Mouse (Mus musculus) neural tube, embryonic 15.5 days (tissue): ENCODE results near the gene Lrrc23. TPM values are rescaled to one million over a fixed set of nuclear protein-coding genes. Genes with fewer than 3 reads are reported as not detected.
"Not testable (repeated sequence)": the region's sequence is repeated elsewhere in the genome, so short reads cannot be mapped to it uniquely, and the experiment has no call there.

Experiments used
- ATAC-seq: fragments of 200-750 bp; cut with Nextera tagmentation; 2 replicates; pipeline ENCODE4 v1.8.0; 2017; ENCODE audit warnings: mild to moderate bottlenecking, moderate TSS enrichment, moderate library complexity; ENCODE audit not compliant: low FRiP score
- H3K27ac ChIP-seq: fragments of 300-500 bp; sonication (generic); replicated peaks from 2 replicates; pipeline ENCODE4 v1.5.1; 2015; ENCODE audit warnings: mild to moderate bottlenecking, inconsistent platforms
- H3K27me3 ChIP-seq: fragments of 300-500 bp; sonication (generic); replicated peaks from 2 replicates; pipeline ENCODE4 v1.6.1; 2015; ENCODE audit warnings: inconsistent platforms
- H3K36me3 ChIP-seq: fragments of 300-500 bp; sonication (generic); 2 replicates; pipeline ENCODE4 v1.6.1; 2015; ENCODE audit warnings: inconsistent platforms
- H3K4me1 ChIP-seq: fragments of 300-500 bp; sonication (generic); 2 replicates; pipeline ENCODE4 v1.6.1; 2015; ENCODE audit warnings: inconsistent platforms
- H3K4me2 ChIP-seq: fragments of 300-500 bp; sonication (generic); 2 replicates; pipeline ENCODE4 v1.6.1; 2015; ENCODE audit warnings: inconsistent platforms, mild to moderate bottlenecking, moderate library complexity
- H3K4me3 ChIP-seq: fragments of 300-500 bp; sonication (generic); replicated peaks from 2 replicates; pipeline ENCODE4 v1.5.1; 2015; ENCODE audit warnings: mild to moderate bottlenecking, inconsistent platforms
- H3K9ac ChIP-seq: fragments of 300-500 bp; sonication (generic); replicated peaks from 2 replicates; pipeline ENCODE4 v1.6.1; 2015; ENCODE audit warnings: mild to moderate bottlenecking, inconsistent platforms
- H3K9me3 ChIP-seq: fragments of 300-500 bp; sonication (generic); replicated peaks from 2 replicates; pipeline ENCODE4 v1.6.1; 2016; ENCODE audit warnings: inconsistent platforms
- WGBS: fragments of 180-500 bp; shearing (Covaris S2); methylation state at CpG from one replicate; pipeline ENCODE4 v1.1.7; 2015; ENCODE audit warnings: mixed read lengths; 5-methylcytosine and 5-hydroxymethylcytosine counted together
- polyA plus RNA-seq: library from polyadenylated mRNA; unstranded; fragments of >200 nt; fragmentation: Nextera tagmentation; extraction: Ambion mirVana; gene quantifications from 2 replicates; pipeline ENCODE4 v1.2.1, GENCODE M21; 2015

The Lrrc23 gene
- polyA plus RNA-seq, 1 experiment from 2014 or later: 1.7 TPM

DNA sequence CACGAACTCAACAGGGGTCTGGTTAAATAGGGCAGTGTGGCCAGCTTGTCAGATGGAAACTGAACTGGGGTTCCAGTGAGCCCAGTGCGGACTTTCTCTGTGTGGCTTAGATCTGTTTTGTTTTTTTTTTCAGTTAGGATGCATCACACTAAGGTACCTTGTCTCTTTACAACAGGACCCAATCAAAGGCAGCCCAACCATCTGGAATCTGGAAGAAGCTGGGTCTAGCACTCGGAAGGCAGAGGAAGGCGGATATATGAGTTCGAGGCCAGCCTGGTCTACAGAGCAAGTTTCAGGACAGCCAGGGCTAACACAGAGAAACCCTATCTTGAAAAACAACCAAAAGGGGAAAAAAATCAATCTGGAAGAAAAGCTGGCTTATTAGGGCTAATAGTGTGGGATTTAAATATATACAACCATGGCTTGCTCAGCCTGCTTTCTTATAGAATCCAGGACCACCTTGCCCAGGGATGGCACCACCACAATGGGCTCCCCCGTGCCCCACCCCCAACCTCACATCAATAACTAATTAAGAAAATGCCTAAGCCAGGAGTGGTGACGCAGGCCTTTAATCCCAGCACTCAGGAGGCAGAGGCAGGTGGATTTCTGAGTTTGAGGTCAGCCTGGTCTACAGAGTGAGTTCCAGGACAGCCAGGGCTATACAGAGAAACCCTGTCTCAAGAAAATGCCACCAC, 27.1 kb upstream of the Lrrc23 start:
- 75% methylated on average over 7 of the region's 7 CpGs for WGBS
- Histone ChIP-seq H3K4me2 (peak overlapping the region; percentile 72), H3K9ac (no peak overlapping the region), H3K4me1 (peaks cover 41% of the 10 kb centered on the region), H3K36me3 (peaks cover 10% of the 10 kb centered on the region; the same call in 1 of the 2 replicates), H3K4me3 (peak overlapping the region; percentile 47), H3K27me3 (no peaks in the 10 kb centered on the region; the same call in 1 of the 2 replicates), H3K9me3 (no peaks in the 10 kb centered on the region), H3K27ac (peak overlapping the region; percentile 89)
- ATAC-seq: no peak

- H3K9me3 ChIP-seq: no peaks in the 10 kb centered on the region
- peak overlapping the region; percentile 47 for H3K4me3 ChIP-seq
- peaks cover 5% of the 10 kb centered on the region; the same call in 1 of the 2 replicates for H3K36me3 ChIP-seq
- H3K4me2 ChIP-seq: peak overlapping the region; percentile 72
- peak overlapping the region; percentile 51 for H3K9ac ChIP-seq
- no peaks in the 10 kb centered on the region; the same call in 1 of the 2 replicates for H3K27me3 ChIP-seq
- WGBS: 1% methylated on average over 34 of the region's 34 CpGs
- peaks cover 41% of the 10 kb centered on the region for H3K4me1 ChIP-seq
- H3K27ac ChIP-seq: peak overlapping the region; percentile 89
- ATAC-seq: peak; percentile 92
Observed at GRCm38 (mm10) chr6:124805341-124806321, 26.1 kb upstream of the Lrrc23 start.

- H3K4me2 ChIP-seq: no peak overlapping the region
- H3K27me3 ChIP-seq: no peaks in the 10 kb centered on the region; the same call in 1 of the 2 replicates
- H3K4me3 ChIP-seq: no peak overlapping the region
- H3K9me3 ChIP-seq: no peaks in the 10 kb centered on the region
- 92% methylated on average over 3 of the region's 3 CpGs for WGBS
- H3K9ac ChIP-seq: no peak overlapping the region
- no peaks in the 10 kb centered on the region for H3K36me3 ChIP-seq
- no peak for ATAC-seq
- no peak overlapping the region for H3K27ac ChIP-seq
- peaks cover 29% of the 10 kb centered on the region for H3K4me1 ChIP-seq
Observed at GRCm38 (mm10) chr6:124804341-124804740, 24.8 kb upstream of the Lrrc23 start.

DNA sequence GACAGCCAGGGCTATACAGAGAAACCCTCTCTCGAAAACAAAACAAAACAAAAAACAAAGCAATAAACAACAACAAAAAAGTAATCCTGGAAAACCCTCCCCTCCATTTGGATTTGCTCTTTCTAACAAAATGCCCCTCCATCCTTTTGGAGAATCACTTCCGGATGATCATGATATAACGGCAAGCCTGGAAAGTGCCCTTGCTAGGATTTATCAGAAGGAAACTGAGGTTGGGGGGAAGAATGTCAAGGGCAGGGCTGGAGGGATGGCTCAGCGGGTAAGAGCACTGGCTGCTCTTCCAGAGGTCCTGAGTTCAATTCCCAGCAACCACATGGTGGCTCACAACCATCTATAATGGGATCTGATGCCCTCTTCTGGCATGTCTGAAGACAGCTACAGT, 24.2 kb upstream of the Lrrc23 start:
- peaks cover 22% of the 10 kb centered on the region for H3K4me1 ChIP-seq
- not testable (repeated sequence) for H3K36me3 ChIP-seq, H3K4me3 ChIP-seq, H3K27me3 ChIP-seq, H3K9me3 ChIP-seq, H3K9ac ChIP-seq, ATAC-seq, H3K4me2 ChIP-seq, H3K27ac ChIP-seq
- WGBS: 94% methylated on average over 4 of the region's 4 CpGs

- Histone ChIP-seq H3K4me2 (no peak overlapping the region), H3K27ac (no peak overlapping the region), H3K4me1 (peaks cover 16% of the 10 kb centered on the region), H3K27me3 (no peaks in the 10 kb centered on the region; the same call in 1 of the 2 replicates), H3K4me3 (no peak overlapping the region), H3K36me3 (no peaks in the 10 kb centered on the region), H3K9ac (no peak overlapping the region), H3K9me3 (no peaks in the 10 kb centered on the region)
- WGBS: 82% methylated on average over 3 of the region's 3 CpGs
- no peak for ATAC-seq
Observed at GRCm38 (mm10) chr6:124803061-124803460, 23.5 kb upstream of the Lrrc23 start.

GRCm38 (mm10) chr6:124802400-124802799, 22.9 kb upstream of the Lrrc23 start:
- H3K4me2 ChIP-seq, H3K9me3 ChIP-seq, H3K27ac ChIP-seq, H3K9ac ChIP-seq, H3K4me3 ChIP-seq, H3K27me3 ChIP-seq, ATAC-seq, H3K36me3 ChIP-seq: not testable (repeated sequence)
- peaks cover 14% of the 10 kb centered on the region for H3K4me1 ChIP-seq
- 18% methylated on average over 6 of the region's 9 CpGs for WGBS

DNA sequence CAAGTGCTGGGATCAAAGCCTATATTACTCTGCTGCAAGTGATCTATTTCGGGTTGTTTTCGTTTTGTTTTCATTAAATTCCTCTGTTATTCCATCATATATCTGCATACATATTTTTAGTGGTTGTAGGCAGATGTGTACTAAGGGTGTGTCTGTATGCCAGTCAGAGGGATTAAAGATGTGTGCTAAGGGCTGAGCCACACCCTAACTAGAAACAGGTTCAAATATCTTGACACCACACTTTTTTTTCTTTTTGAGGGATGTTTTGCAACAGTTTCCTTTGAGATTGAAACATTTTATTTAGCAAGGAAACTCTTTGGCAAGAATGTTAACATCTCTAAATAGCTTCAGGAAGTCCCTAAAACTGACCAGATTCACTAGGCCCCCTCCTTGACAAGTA, 16.7 kb upstream of the Lrrc23 start:
- Histone ChIP-seq H3K27ac (no peak overlapping the region), H3K4me1 (no peaks in the 10 kb centered on the region)
- no peak for ATAC-seq

DNA sequence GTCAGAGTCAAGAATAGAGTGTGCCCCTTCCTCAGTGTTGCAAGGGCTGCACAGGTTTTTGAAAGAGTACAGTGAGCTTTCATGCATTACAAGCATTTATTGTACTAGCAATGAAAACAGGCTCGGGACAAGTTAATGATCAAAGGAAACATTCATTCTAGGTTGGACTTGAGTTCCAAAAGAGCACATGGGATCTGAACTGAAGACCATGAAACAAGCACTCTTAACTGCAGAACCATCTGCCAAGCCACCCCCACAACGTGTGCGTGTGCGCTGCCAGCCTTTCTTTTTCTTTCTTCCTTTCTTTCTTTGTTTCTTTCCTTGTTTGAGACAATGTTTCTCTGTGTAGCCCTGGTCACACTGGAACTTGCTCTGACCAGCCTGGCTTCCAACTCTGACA, 16.3 kb upstream of the Lrrc23 start:
- WGBS: 61% methylated on average over 4 of the region's 4 CpGs
- Histone ChIP-seq H3K4me2 (no peak overlapping the region), H3K9ac (no peak overlapping the region), H3K27me3 (no peaks in the 10 kb centered on the region), H3K4me1 (no peaks in the 10 kb centered on the region), H3K27ac (no peak overlapping the region), H3K9me3 (no peaks in the 10 kb centered on the region), H3K4me3 (no peak overlapping the region), H3K36me3 (no peaks in the 10 kb centered on the region)
- ATAC-seq: no peak

More for the DNA sequence above, 16.7 kb upstream of the Lrrc23 start:
- H3K4me3 ChIP-seq: no peak overlapping the region
- no peaks in the 10 kb centered on the region for H3K27me3 ChIP-seq
- 78% methylated on average over 2 of the region's 2 CpGs for WGBS
- H3K4me2 ChIP-seq: no peak overlapping the region
- H3K36me3 ChIP-seq: no peaks in the 10 kb centered on the region
- H3K9me3 ChIP-seq: no peaks in the 10 kb centered on the region
- no peak overlapping the region for H3K9ac ChIP-seq

DNA sequence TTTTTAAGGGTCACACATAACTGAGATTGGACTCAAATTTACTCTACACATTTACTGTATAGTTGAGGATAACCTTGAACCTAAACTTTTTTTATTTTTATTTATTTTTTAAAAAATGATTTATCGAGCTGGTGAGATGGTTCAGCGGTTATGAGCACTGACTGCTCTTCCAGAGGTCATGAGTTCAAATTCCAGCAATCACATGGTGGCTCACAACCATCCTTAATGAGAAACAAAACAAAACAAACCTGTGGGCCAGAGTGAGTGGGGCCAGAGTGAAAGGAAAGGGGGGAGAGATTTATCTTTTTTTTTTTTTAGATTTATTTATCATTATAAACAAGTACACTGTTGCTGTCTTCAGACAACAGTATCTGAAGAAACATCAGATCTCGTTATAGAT, 12.4 kb upstream of the Lrrc23 start:
- Histone ChIP-seq H3K27me3 (no peaks in the 10 kb centered on the region), H3K4me1 (no peaks in the 10 kb centered on the region), H3K36me3 (no peaks in the 10 kb centered on the region), H3K4me3 (no peak overlapping the region), H3K9ac (no peak overlapping the region), H3K9me3 (no peaks in the 10 kb centered on the region), H3K4me2 (no peak overlapping the region), H3K27ac (no peak overlapping the region)
- 87% methylated on average over 3 of the region's 3 CpGs for WGBS
- no peak for ATAC-seq

GRCm38 (mm10) chr6:124790121-124790520, 10.6 kb upstream of the Lrrc23 start:
- no peak for ATAC-seq
- 80% methylated on average over 4 of the region's 4 CpGs for WGBS
- Histone ChIP-seq H3K9me3 (no peaks in the 10 kb centered on the region), H3K27me3 (no peaks in the 10 kb centered on the region), H3K27ac (no peak overlapping the region), H3K4me3 (no peak overlapping the region), H3K4me2 (no peak overlapping the region), H3K36me3 (no peaks in the 10 kb centered on the region), H3K4me1 (no peaks in the 10 kb centered on the region), H3K9ac (no peak overlapping the region)

- Histone ChIP-seq H3K9me3 (no peaks in the 10 kb centered on the region), H3K36me3 (no peaks in the 10 kb centered on the region), H3K4me1 (no peaks in the 10 kb centered on the region), H3K27me3 (no peaks in the 10 kb centered on the region), H3K4me3 (no peak overlapping the region), H3K27ac (no peak overlapping the region), H3K4me2 (no peak overlapping the region), H3K9ac (no peak overlapping the region)
- ATAC-seq: no peak
- 89% methylated on average over 4 of the region's 4 CpGs for WGBS
Observed at GRCm38 (mm10) chr6:124789519-124789918, 10.0 kb upstream of the Lrrc23 start.
